Mouse (Mus musculus): ENCODE measurements around the gene Fam118a.

The Fam118a gene

GRCm38 (mm10) chr15:85072651-85073050 is 43.9 kb downstream of the Fam118a start:
- DNase-seq (ENCODE audit: low spot score in 2 of 2) = no peak

GRCm38 (mm10) chr15:85085641-85086040 is 56.9 kb downstream of the Fam118a start:
- no peak for DNase-seq (ENCODE audit: low spot score in 2 of 2)

Data from thymus, postnatal 10 days (tissue).